Mouse (Mus musculus): ENCODE measurements around the gene Cdk5rap1. TPM values are rescaled to one million over a fixed set of nuclear protein-coding genes. Genes with fewer than 3 reads are reported as not detected.
A peak's percentile ranks its signal among the peaks of the same experiment; 100 is the strongest.

The Cdk5rap1 gene
- polyA plus RNA-seq (2012; rRNA removed) = 16.9 and 25.0 TPM in 2 replicates

DNA sequence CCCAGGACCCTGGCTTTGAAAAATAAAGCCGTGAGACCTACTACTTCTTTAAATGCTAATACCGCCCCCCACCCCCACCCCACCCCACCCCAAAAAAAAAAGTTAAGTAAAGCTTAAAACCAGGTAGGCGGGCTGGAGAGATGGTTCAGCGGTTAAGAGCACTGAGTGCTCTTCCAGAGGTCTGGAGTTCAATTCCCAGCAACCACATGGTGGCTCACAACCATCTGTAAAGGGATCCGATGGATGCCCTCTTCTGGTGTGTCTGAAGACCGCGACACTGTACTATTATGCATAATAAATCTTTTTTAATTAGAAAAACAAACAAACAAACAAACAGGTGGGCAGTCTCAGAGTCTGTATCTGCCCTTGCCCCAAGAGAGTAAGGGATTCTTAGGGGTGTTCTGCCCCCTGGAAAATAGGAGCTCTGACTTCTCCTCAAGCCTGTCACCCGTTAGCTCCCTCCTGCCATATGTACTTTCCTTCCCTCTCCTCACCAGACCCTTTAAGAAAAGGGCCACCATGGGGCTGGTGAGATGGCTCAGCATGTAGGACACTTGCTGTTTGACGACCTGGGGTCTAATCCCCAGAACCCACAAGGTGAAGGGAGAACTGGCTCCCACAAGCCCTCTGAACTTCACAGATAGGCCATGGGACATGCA, at the start of gene Cdk5rap1:
Gene Cdk5rap1, minus strand, starts transcription at position 169 of the 659 bp plus-strand sequence.
- DNase-seq (ENCODE audit: low spot score) = no peak

DNA sequence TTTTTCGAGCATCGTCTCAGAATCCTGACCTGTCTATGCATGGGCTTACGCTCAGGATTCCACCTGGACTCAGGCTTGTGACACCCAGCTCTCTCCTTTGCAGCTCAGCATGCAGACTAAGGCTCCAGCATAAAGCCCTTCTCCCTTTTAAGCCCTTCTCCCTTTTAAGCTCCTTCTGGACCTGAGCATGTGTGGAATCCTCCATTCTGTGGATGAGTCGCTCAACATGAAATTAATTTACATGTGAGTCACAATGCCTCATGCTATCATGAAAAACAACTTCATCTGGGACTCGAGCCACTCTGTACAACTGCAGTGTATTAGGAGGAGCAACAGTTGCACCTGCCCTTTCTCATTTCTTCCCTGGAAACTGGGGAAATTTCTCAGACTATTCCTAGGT, 49.4 kb upstream of the Cdk5rap1 start:
- no peak for DNase-seq (ENCODE audit: low spot score)

DNA sequence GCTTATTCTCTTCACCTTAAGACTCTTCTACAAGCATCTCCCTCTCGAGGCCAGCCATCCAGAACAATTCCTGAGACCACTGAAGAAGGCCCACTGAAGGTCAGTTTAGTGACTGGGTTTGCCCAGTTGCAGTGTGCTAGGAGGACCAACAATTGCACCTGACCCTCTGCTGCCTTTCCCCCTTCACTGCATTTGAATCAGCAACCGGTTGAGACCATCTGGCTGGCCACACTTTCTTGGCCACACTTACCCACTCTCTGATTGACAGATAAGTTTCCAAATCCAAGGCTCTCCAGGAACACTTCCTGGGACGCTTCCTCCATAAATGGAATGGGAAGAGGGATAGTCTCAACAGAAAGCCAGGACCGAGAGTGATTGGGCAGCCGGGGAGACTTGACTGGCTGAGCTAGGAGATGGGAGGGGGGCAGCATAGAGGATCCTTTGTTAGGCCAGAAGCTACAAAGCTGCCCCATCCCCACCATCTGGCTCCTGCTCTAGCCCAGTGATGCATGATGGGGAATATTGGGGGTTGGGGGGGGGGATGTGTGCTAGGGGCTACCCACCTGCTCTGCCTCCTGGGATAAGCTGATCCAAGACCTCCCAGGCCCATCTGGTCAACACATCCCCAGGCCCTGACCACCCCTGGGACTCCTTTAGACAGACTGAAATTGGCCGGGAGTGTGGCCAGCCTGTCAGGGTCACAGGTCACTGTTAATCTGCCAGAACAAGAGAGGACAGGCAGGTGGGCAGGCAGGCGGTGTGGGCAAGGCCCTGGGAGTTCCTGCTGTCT, 48.3 kb upstream of the Cdk5rap1 start:
- DNase-seq (ENCODE audit: low spot score) = no peak

DNA sequence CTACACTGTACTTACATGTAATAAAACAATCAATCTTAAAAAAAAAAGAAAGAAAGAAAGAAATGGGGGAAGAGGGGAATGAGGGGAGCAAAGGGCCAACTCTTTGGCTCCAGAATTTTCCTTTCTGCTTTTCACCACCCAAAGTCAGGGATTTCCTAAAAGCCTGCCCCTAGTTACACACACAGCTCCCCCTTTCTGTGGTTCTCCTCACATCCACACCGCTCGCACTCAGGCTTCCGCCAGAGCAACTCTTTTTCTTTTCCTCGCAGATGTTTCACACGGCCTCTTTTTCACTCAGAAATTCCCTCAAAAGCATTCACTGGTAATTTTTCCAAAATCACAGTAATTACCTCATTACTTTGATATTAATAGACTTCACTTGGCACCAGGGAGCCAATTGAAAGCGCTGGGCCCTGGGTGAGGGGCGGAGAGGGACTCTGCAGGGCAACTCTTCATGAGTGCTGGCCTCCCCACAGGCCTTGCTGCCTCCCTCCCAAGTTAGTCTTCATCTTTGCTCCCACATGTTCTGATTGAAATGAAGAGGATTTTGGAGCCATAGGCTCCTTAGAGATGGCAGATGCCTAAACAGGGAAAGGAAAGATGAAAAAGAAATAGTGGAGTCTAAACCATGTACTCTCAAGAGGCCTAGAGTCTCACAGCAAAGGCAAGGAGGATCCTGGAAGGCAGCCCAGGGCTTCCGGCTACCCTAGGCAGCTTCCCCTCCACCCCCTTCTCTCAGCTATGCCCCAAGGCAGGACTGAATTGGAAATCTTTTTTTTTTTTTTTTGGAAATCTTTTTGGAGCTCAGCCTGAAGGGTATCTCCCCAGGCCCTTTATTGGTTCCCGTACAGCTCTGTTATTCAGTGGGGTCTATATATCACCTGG, 47.1 kb upstream of the Cdk5rap1 start:
- no peak for DNase-seq (ENCODE audit: low spot score)

DNA sequence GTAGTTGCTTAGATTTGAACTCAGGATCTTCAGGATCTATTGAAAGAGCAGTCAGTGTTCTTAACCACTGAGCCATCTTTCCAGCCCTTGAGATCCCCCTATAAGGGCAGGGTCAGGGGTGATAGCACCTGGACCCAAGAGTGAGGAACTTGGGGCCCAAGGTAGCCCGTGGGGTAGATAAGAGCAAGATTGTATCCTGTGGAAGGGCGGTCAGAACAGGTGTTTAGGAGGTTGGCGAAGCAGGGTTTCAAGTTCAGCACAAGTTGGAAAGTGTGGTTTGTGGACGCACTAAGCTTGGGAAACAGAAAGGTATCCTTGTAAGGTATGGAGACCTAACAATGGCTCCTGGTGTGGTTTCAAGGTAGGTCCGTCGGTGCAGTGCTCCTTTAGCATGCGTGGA, 45.2 kb upstream of the Cdk5rap1 start:
- DNase-seq (ENCODE audit: low spot score) = no peak

DNA sequence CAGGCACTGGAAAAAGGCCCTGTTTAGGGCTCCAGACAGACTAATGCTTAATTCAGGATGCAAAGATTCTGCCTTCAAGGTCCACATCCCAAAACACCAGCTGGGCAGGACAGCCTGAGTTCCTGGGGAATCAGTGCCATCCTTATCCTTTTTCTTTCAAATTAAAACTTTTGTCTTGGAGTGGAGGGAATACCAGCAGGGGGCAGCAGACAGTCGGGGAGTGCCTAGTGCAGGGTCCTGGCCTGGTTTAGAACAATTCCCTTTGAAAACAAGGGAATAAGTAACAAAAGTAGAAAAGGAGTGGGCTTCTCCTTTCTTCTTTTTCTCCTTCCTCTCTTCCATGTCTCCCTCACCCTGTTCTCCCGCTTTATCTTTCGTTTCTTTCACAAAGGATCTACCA, 44.3 kb upstream of the Cdk5rap1 start:
- DNase-seq (ENCODE audit: low spot score) = peak; percentile 37

DNA sequence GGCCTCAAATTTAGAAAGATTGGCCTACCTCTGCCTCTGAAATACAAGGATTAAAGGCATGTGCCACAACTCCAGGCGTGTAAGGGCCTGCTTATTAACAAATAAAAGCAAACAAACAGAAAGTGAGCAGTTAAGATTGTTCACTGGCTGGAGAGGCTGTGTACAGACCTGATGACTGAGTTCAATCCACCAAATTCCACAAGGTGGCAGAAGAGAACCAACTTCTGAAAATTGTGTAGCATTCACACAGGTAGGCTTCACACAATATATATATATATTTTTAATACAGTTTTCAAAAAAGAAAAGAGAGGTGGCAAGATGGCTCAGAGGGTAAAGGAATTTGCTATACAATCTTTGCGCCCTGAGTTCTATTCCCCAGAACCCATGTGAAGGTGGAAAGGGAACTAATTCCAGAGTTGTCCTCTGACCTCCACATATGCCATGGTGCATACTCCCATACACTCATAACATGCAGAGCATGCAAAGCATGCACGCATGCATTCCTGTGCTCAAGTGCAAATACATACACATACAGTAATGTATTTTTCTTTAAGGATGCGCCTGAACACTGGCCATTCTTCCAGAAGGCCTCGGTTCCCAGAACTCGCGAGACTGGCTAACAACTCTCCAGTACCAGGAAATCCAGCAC, 39.3 kb upstream of the Cdk5rap1 start:
- DNase-seq (ENCODE audit: low spot score) = no peak

DNA sequence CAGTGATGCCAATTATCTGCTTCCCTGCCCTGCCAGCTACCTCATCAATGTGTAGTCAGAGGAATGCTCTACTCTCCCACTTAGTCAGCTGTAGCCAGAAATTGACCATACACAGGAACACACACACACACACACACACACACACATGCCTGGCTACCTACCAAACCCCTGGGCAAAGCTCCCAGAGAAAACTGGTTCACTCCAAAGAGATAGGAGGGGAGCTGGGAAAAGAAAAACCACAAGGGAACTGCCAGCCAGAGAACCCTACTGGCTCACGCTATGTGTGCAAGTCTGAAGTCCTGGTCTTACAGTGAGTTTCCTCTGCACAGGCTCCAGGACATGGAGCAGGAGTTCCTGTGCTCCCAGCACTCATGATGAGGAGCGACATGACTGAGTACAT, 37.5 kb upstream of the Cdk5rap1 start:
- DNase-seq (ENCODE audit: low spot score) = no peak

DNA sequence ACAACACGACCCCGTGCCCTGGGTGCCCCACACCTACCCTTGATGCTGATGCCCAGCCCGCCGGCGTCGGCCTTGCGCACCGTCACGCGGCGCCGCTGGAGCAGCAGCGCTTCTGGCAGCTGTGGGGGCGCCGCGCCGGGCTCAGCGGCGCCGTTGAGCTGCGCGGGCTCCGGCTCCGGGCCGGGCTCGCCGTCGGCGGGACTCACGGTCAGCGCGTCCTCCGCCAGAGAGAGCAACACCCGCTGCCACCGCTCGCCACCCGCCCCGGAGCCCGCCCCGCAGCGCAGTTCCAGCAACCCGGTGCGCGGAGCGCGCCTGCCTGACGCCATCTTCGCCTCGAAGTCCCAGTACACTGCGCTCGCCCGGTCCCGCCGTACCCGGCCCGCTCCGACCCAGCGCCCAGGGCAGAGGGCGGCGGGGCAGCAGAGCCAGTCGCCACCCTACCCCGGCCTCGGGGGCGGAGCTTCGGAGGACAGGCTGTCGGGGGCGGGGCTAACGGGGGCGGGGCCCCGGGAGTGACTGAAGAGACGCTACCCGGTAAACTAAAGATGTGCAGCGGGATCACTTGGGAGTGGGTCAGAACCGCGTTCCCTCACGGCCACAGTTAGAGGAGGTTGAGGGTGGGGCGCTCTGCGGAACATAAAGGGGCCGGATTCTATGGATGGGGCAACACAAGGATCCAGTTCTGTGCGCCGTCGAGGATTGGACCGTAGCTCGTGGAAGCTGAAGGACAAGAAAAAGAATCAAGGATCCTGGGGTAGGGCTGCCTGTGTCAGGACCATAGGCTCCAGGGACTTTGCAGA, 35.0 kb upstream of the Cdk5rap1 start, which contains the start of gene Snta1:
Gene Snta1, minus strand, starts transcription at position 457 of the 803 bp plus-strand sequence.
- DNase-seq (ENCODE audit: low spot score) = peak; percentile 85

DNA sequence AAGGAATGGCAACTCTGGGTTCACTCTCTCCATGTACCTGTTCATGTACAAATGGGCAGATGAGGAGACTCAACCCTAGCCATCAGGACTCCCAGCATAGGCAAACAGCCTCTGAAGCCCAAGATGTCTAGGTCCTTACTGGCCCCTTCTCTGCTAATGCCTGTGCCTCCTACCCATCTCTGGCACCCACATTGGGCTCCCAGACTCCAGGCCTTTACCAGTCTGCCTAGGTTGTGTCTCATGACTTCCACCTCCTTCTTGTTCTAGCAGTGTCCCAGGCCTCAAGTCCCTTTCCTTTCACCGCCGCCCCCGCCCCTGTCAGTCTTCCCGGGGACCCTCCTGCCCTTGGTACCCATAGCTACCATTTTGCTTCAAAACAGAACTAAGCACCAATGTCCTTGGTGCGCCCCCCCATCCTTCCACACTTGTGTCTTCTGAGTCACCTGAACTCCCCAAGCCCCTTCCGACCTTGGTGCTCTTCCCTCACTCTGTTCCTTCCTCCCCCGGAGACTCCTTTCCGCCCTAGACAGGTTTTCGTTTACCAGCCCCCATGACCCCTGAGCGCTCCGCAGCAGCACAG, 34.3 kb upstream of the Cdk5rap1 start:
- no peak for DNase-seq (ENCODE audit: low spot score)

DNA sequence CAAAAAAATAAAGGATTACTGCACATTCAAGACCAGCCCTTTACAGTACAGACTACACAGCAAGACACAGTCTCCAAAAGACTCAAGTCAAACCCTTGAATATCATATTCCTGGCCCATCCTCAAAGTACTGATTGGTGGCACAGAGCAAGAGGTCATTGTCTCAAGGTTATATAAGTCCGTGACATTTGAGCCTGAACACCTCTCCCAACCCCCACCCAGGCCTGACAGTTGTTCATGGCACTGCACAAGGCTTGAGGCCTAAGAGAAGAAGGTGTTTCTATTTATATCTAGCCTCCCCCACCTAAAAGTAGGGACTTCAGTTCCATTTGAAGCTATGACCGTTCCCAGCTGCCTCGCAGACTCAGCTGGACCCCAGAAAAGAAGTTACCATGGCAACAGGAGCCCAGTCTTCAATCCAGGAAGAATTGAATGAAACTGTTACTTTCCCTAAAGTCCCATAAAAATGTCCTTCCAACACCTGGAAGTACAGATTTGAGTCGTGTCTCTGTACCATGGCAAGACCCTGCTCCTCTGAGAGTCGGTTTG, 32.7 kb upstream of the Cdk5rap1 start:
- no peak for DNase-seq (ENCODE audit: low spot score)

DNA sequence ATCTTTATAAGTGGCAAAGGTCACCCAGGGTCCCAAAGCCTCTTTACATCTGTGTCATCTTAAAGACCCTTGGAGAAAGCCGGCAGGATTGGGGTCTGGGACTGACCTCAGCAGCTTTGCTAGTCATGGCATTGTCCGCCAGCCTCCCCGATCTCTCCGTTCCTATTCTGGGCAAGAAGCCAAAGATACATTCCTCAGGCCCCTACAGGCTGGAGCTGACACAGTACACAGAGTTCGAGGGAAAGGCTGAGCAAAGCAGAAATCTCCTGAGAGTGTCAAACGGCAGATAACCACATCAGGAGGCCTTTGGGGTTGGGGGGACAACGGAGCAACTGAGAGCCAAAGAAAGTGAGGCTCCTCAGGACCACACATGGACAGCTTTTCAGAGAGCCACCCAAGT, 30.0 kb upstream of the Cdk5rap1 start:
- no peak for DNase-seq (ENCODE audit: low spot score)

DNA sequence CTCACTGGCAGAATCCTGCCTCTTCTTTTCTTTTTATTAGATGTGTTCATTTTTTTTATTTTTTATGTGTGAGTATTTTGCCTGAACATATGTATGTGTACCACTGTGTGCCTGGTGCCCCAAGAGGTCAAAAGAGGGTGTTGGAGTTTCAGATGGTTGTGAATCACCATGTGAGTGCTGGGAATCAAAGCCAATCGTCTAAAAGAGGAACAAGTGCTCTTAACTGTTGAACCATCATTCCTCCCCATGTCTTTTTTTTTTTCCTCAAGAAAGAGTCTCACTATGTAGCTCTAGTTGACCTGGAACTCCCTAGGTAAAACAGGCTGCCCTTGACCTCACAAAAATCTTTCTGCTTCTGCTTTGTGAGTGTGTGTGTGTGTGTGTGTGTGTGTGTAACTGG, 29.2 kb upstream of the Cdk5rap1 start:
- DNase-seq (ENCODE audit: low spot score) = no peak

DNA sequence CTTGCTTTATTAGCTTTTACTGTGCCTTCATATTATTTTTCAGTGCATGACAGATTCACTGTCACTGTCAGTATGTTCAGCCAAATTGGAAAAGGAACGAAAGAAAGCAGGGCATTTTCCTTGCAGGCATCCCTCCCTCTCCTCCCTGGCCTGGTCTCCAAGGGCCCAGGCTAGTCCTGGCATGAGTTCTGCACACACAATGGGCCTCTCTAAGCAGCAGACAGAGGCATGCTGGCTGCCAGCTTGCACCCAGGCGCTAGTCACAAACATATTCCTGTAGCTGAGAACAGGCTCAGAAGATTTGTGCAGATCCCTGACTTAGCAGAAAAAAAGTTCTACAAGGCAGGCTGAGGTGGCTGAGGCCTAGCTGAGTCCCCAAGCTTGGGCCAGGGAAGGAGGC, 26.5 kb upstream of the Cdk5rap1 start:
- no peak for DNase-seq (ENCODE audit: low spot score)

DNA sequence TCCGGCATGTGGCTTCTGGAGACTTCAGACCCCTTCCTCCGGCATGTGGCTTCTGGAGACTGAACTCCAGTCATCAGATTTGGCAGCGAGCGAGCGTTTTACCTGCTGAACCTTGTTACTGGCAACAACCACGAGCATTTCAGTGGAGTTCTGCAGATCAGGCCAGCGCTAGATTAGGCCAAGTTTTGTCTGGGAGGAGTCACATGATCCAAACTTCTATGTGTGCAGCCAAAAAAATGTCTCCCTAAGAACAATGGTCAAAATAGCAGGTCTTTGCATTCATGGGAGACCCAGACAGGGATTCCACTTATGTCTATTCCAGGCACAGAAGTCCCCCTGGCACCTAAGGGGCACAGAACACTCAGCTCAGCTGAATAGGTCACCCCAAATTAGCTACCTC, 25.5 kb upstream of the Cdk5rap1 start:
- no peak for DNase-seq (ENCODE audit: low spot score)

DNA sequence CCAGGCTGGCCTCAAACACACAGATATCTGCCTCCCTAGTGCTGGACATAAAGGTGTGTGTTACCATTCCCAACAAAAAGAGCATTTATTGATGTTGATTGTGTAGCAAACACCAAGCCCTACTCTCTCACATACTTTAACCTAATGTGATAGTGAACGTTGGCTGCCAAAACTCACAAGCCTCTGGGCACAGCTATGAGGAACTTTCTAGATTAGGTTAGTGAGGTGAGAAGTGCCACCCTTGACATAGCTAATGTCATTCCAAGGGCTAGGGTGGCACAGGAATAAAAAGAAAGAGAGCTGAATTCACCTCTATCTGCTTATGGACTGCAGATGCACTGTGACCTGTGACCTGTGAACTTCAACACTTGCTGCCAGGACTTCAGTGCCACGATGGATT, 23.7 kb upstream of the Cdk5rap1 start:
- DNase-seq (ENCODE audit: low spot score) = no peak

DNA sequence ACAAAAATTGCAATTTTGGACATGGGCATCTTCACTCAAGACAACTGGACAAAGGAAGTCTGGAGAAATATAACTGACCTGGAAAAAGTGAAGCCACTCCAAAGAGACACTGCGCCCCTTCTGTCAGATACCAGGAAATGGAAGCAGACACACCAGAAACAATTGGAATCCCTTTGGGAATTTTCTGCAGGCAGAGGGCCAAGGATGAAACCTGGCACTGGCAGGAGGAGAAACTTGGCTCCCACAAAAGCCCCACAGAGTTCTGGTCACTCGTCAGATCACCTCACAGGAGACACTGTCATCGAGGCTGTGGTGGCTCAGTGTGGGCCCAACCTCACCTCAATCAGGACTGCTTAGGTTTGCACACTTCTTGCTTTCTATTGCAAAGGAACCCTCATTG, 21.8 kb upstream of the Cdk5rap1 start:
- no peak for DNase-seq (ENCODE audit: low spot score)

DNA sequence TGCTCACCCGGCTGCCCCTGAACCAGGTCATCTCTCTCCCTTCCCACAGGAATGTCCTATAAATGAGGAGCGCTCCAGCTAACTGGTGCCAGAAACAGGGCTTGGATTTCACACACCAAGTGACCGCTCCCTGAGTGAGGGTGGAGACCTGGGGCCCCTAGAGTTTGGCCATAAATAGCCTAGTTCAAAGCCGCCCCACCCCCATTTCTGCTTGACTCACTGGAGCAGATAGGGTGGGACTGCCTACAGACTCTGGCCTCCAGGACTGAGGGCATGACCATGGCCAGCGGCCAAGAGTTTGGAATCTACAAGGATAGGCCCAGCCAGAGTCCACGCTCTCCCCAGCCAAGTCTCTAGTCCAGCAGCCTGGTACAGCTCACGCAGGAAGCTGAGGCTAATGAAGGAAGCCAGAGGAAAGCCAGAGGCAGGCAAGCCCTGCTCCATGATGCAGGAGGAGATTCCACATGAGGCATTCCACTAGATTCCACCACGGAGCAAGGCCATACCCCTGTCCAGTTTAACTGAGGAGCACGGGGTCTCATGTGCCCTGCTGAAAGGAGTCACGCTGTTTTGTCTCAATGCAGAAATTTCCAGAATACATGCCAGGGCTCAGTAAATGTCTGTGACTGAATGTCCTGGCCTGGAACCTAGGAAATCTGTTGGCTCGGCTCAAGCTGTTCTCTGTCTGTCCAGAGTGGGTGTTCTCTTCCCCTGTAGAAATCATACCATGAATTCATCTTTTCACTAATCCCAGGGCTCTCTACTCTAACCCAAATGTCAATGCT, 17.6 kb upstream of the Cdk5rap1 start:
- DNase-seq (ENCODE audit: low spot score) = peak; percentile 54

DNA sequence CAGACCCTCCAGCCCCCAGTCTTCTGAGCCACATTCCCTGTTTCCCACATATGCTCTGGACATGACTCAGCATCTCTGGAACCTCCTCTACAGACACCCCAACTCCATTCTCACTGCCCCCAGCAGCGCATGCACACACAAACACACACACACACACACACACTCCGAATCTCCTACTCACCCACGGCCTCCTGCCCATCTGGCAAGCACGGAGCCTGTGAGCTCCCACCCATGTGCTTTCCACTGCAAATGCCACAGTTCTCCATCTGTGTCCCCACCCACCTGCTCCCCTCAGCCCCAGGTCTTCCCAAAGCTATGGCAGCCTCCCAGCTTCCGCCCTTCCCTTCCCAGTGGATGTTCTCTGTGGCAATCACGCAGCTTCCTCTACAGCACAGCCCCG, 6.3 kb upstream of the Cdk5rap1 start:
- no peak for DNase-seq (ENCODE audit: low spot score)
